Mouse (Mus musculus): ENCODE results near the gene Gprc5b.

Gene Gprc5b

GRCm38 (mm10) chr7:118989275-118989856 lies 5.6 kb downstream of the Gprc5b start:
- DNase-seq, result no peak

- DNase-seq, result no peak
Measured at GRCm38 (mm10) chr7:118986369-118986768, 8.6 kb downstream of the Gprc5b start.

- DNase-seq, result no peak
Measured at GRCm38 (mm10) chr7:118985786-118986185, 9.2 kb downstream of the Gprc5b start.

GRCm38 (mm10) chr7:118983961-118984360 lies 11.1 kb downstream of the Gprc5b start:
- peak; percentile 98 for DNase-seq

GRCm38 (mm10) chr7:118982586-118982985 lies 12.4 kb downstream of the Gprc5b start:
- no peak for DNase-seq

GRCm38 (mm10) chr7:118981831-118982230 lies 13.2 kb downstream of the Gprc5b start:
- DNase-seq, result no peak

GRCm38 (mm10) chr7:118981346-118981745 lies 13.7 kb downstream of the Gprc5b start:
- DNase-seq, result peak; percentile 53 to 56

- DNase-seq, result peak; percentile 84 to 88
Measured at GRCm38 (mm10) chr7:118979708-118980107, 15.3 kb downstream of the Gprc5b start.

- peak; percentile 63 to 68 for DNase-seq
Measured at GRCm38 (mm10) chr7:118979121-118979520, 15.9 kb downstream of the Gprc5b start.

- DNase-seq, result no peak
Measured at GRCm38 (mm10) chr7:118977167-118977543, 17.9 kb downstream of the Gprc5b start.

- peak; percentile 88 to 89 for DNase-seq
Measured at GRCm38 (mm10) chr7:118976414-118977166, 18.4 kb downstream of the Gprc5b start.

GRCm38 (mm10) chr7:118975837-118976236 lies 19.2 kb downstream of the Gprc5b start:
- peak; percentile 15 to 42 for DNase-seq

- peak in 1 of 2 experiments; percentile 8 for DNase-seq
Measured at GRCm38 (mm10) chr7:118973377-118973776, 21.6 kb downstream of the Gprc5b start.

- peak; percentile 75 to 79 for DNase-seq
Measured at GRCm38 (mm10) chr7:118972306-118972705, 22.7 kb downstream of the Gprc5b start.

- no peak for DNase-seq
Measured at GRCm38 (mm10) chr7:118971499-118971898, 23.5 kb downstream of the Gprc5b start.

GRCm38 (mm10) chr7:118968870-118969269 lies 26.1 kb downstream of the Gprc5b start:
- no peak for DNase-seq

GRCm38 (mm10) chr7:118965198-118965597 lies 29.8 kb downstream of the Gprc5b start:
- DNase-seq, result peak; percentile 32 to 45

- DNase-seq, result no peak
Measured at GRCm38 (mm10) chr7:118964777-118965176, 30.2 kb downstream of the Gprc5b start.

- no peak for DNase-seq
Measured at GRCm38 (mm10) chr7:118959209-118959608, 35.8 kb downstream of the Gprc5b start.

GRCm38 (mm10) chr7:118956616-118957246 lies 38.3 kb downstream of the Gprc5b start:
- DNase-seq, result no peak

GRCm38 (mm10) chr7:118954968-118955367 lies 40.0 kb downstream of the Gprc5b start:
- no peak for DNase-seq

GRCm38 (mm10) chr7:118953626-118954282 lies 41.3 kb downstream of the Gprc5b start:
- no peak for DNase-seq

GRCm38 (mm10) chr7:118949749-118950148 lies 45.3 kb downstream of the Gprc5b start:
- no peak for DNase-seq

Data from cerebellum, postnatal 10 days (tissue).